26 mouse cellular contexts compared by ENCODE assay signal in genomic region chr10:18892102-18892501, GRCm38 (mm10). TPM values are rescaled to one million over a fixed set of nuclear protein-coding genes. Genes with fewer than 3 reads are reported as not detected.
DNase-seq lines count a peak whose midpoint lies in the region; ATAC-seq and TF ChIP-seq lines count a peak whose summit lies in the region.
"Had no signal": no experiment of that assay in that cellular context is flagged by ENCODE, and none has a peak within 500 bp of the region (broad histone marks: within the 10 kb centered on the region; RNA-seq: fewer than 3 reads in every experiment).

No protein-coding gene starts in this region.

- DNase-seq in 416B (ENCODE audit: low read depth) = peak; percentile 88
- peak; percentile 53 for DNase-seq in MEL (ENCODE audit: low read depth, low spot score)
- DNase-seq in hindbrain, embryonic 10.5 days (ENCODE audit: low spot score) = no peak
- DNase-seq in embryonic facial prominence, embryonic 10.5 days (ENCODE audit: low spot score) = no peak
- DNase-seq: adrenal gland, adult 8-10 months; adrenal gland, postnatal 14 days; adrenal gland, postnatal 36 days; B cell, adult 2 months; cerebellum, adult 11 months; cerebellum, adult 18-20 months; cerebellum, adult 8-10 months; cerebellum, adult 9-11 months; cerebellum, postnatal 14 days; cerebellum, postnatal 36 days; forebrain, postnatal 0 days had no signal

- H3K36me3 ChIP-seq in MEL (ENCODE audit: control insufficient read depth in 1 of 2, insufficient read depth in 2 of 2, low read length in 2 of 2) = peaks cover 0 to 26% of the 10 kb centered on the region in 2 experiments; a peak in 2 of 4 replicates
- no peaks in the 10 kb centered on the region for H3K36me3 ChIP-seq in hindbrain, embryonic 10.5 days
- H3K36me3 ChIP-seq in embryonic facial prominence, embryonic 10.5 days (replicated peaks) = no peaks in the 10 kb centered on the region
- H3K36me3 ChIP-seq: embryonic facial prominence, embryonic 13.5 days; embryonic facial prominence, embryonic 15.5 days; forebrain, embryonic 10.5 days; forebrain, embryonic 12.5 days had no signal

- H3K27me3 ChIP-seq in MEL (ENCODE audit: control insufficient read depth in 1 of 2, insufficient read depth in 2 of 2, low read length in 2 of 2) = peaks cover 0 to 1% of the 10 kb centered on the region in 2 experiments; a peak in 1 of 4 replicates
- no peaks in the 10 kb centered on the region for H3K27me3 ChIP-seq in hindbrain, embryonic 10.5 days (ENCODE audit: insufficient read depth, poor library complexity, severe bottlenecking)
- H3K27me3 ChIP-seq in embryonic facial prominence, embryonic 10.5 days (replicated peaks; ENCODE audit: low read depth, poor library complexity, severe bottlenecking) = no peaks in the 10 kb centered on the region
- H3K27me3 ChIP-seq: embryonic facial prominence, embryonic 13.5 days; embryonic facial prominence, embryonic 15.5 days; forebrain, embryonic 12.5 days; Patski had no signal

- peak; percentile 26; the same call in 1 of the 2 replicates for ATAC-seq in granulocyte monocyte progenitor cell, adult 5-6 weeks (replicated peaks; ENCODE audit: poor library complexity, severe bottlenecking)
- ATAC-seq in megakaryocyte progenitor cell, adult 5-6 weeks (replicated peaks; ENCODE audit: poor library complexity) = 0 out of 2 replicates have a peak, but pooled peaks have one; percentile 24
- no peak for ATAC-seq in CD4-positive, CD25-positive, alpha-beta regulatory T cell, adult 4 months
- ATAC-seq: activated CD4-positive, CD25-positive, alpha-beta regulatory T cell, adult 4 months; forebrain, embryonic 14.5 days; forebrain, postnatal 0 days; Patski had no signal

- TF ChIP-seq CTCF in MEL (IDR thresholded peaks at IDR 0.05 in 2 of 3, conservative IDR thresholded peaks at IDR 0.05 in 1 of 3; ENCODE audit: control insufficient read depth in 1 of 3, insufficient read depth in 1 of 3, low read depth in 2 of 3, low read length in 3 of 3, poor library complexity in 1 of 3, severe bottlenecking in 1 of 3) = no peak

- no peak for TF ChIP-seq RAD21 in MEL (IDR thresholded peaks at IDR 0.05; ENCODE audit: low read depth, low read length)

- WGBS in hindbrain, embryonic 10.5 days = 74% methylated on average over 1 of the region's 1 CpGs
- 82% methylated on average over 1 of the region's 1 CpGs for WGBS in embryonic facial prominence, embryonic 10.5 days

- H3K9ac ChIP-seq in MEL (ENCODE audit: control insufficient read depth, low read depth, low read length, poor library complexity, severe bottlenecking) = no peak overlapping the region
- H3K9ac ChIP-seq: embryonic facial prominence, embryonic 13.5 days; embryonic facial prominence, embryonic 15.5 days; forebrain, embryonic 12.5 days; forebrain, postnatal 0 days had no signal

- TF ChIP-seq POLR2A in MEL (IDR thresholded peaks at IDR 0.05; ENCODE audit: control insufficient read depth in 1 of 2, insufficient read depth in 1 of 2, low read depth in 1 of 2, low read length in 2 of 2, poor library complexity in 1 of 2) = no peak

- H3K79me2 ChIP-seq in MEL (ENCODE audit: control insufficient read depth, insufficient read depth, low read length, poor library complexity) = no peaks in the 10 kb centered on the region

- H3K4me3 ChIP-seq in MEL (ENCODE audit: control insufficient read depth in 1 of 2, insufficient read depth in 1 of 2, low read depth in 2 of 2, low read length in 2 of 2) = no peak overlapping the region
- no peak overlapping the region for H3K4me3 ChIP-seq in hindbrain, embryonic 10.5 days
- H3K4me3 ChIP-seq in embryonic facial prominence, embryonic 10.5 days = no peak overlapping the region
- H3K4me3 ChIP-seq: embryonic facial prominence, embryonic 13.5 days; embryonic facial prominence, embryonic 15.5 days; erythroblast, embryonic 14.5 days; forebrain, embryonic 10.5 days; forebrain, embryonic 12.5 days had no signal

- peak overlapping the region; percentile 39; the same call in 1 of the 2 replicates for H3K27ac ChIP-seq in MEL (ENCODE audit: control insufficient read depth, low read depth, low read length)
- H3K27ac ChIP-seq in hindbrain, embryonic 10.5 days = no peak overlapping the region
- no peak overlapping the region for H3K27ac ChIP-seq in embryonic facial prominence, embryonic 10.5 days (replicated peaks)
- H3K27ac ChIP-seq: embryonic facial prominence, embryonic 13.5 days; embryonic facial prominence, embryonic 15.5 days; forebrain, embryonic 10.5 days; forebrain, embryonic 12.5 days had no signal

- no peaks in the 10 kb centered on the region for H3K9me3 ChIP-seq in MEL (replicated peaks; ENCODE audit: insufficient read depth, low read length)
- H3K9me3 ChIP-seq in hindbrain, embryonic 10.5 days = no peaks in the 10 kb centered on the region
- H3K9me3 ChIP-seq in embryonic facial prominence, embryonic 10.5 days = no peaks in the 10 kb centered on the region
- H3K9me3 ChIP-seq: embryonic facial prominence, embryonic 13.5 days; embryonic facial prominence, embryonic 15.5 days; forebrain, embryonic 10.5 days; forebrain, embryonic 12.5 days had no signal

- H3K4me1 ChIP-seq in MEL (ENCODE audit: control insufficient read depth in 1 of 2, insufficient read depth in 2 of 2, low read length in 2 of 2) = peaks cover 12 to 16% of the 10 kb centered on the region in 2 experiments
- no peaks in the 10 kb centered on the region; the same call in 1 of the 2 replicates for H3K4me1 ChIP-seq in hindbrain, embryonic 10.5 days (replicated peaks)
- H3K4me1 ChIP-seq in embryonic facial prominence, embryonic 10.5 days = no peaks in the 10 kb centered on the region
- H3K4me1 ChIP-seq: embryonic facial prominence, embryonic 13.5 days; forebrain, embryonic 10.5 days; forebrain, embryonic 12.5 days had no signal

- TF ChIP-seq EP300 in MEL (IDR thresholded peaks at IDR 0.05; ENCODE audit: low read depth in 1 of 2, low read length in 2 of 2) = peak; percentile 57 to 60

TF ChIP-seq in MEL, 35 proteins besides CTCF, POLR2A, EP300 and RAD21:
- TF ChIP-seq ETS1 (IDR thresholded peaks at IDR 0.05; ENCODE audit: low read depth, low read length) (0 out of 2 replicates have a peak, but pooled peaks have one; percentile 19), GATA1 (IDR thresholded peaks at IDR 0.05; ENCODE audit: low read depth, low read length) (peak; percentile 43), HCFC1 (IDR thresholded peaks at IDR 0.05; ENCODE audit: low read depth, low read length) (no peak), ZNF384 (IDR thresholded peaks at IDR 0.05; ENCODE audit: low read depth, low read length) (no peak), USF1 (IDR thresholded peaks at IDR 0.05; ENCODE audit: low read depth, low read length) (no peak), MEF2A (IDR thresholded peaks at IDR 0.05; ENCODE audit: extremely low read depth, insufficient replicate concordance, low read depth, low read length, poor library complexity, severe bottlenecking) (peak; percentile 72; the same call in 1 of the 2 replicates), ZMIZ1 (IDR thresholded peaks at IDR 0.05; ENCODE audit: low read depth, low read length) (no peak)

RNA-seq across cellular contexts. Expression of gene Perp, which starts 47.3 kb away (rescaled TPM):
- total RNA-seq in MEL (2012; rRNA removed) = not detected in 2 replicates
- not detected for polyA plus RNA-seq in MEL (2012; ENCODE audit: insufficient read depth in 1 of 2, insufficient read length in 2 of 2, low read depth in 1 of 2, low replicate concordance in 2 of 2, missing spikeins in 1 of 2)
- 0.88 and 2.6 TPM in 2 replicates for total RNA-seq in granulocyte monocyte progenitor cell, adult 5-6 weeks (2014; fragmentation: Nextera tagmentation)
- 2.0 and 2.7 TPM in 2 replicates for total RNA-seq in granulocyte monocyte progenitor cell, adult 5-6 weeks (2017)
- total RNA-seq in megakaryocyte progenitor cell, adult 5-6 weeks (2015) = 0.42 and 1.1 TPM in 2 replicates
- total RNA-seq in megakaryocyte progenitor cell, adult 5-6 weeks (2017) = 1.3 and 1.4 TPM in 2 replicates
- 15.7 and 18.2 TPM in 2 replicates for polyA plus RNA-seq in hindbrain, embryonic 10.5 days (2016; fragmentation: Nextera tagmentation; extraction: Ambion mirVana)
- polyA plus RNA-seq in embryonic facial prominence, embryonic 10.5 days (2016; fragmentation: Nextera tagmentation; extraction: Ambion mirVana) = 33.4 and 34.9 TPM in 2 replicates
- under 1 TPM; 0.65 to 0.84 TPM for polyA plus RNA-seq in CD4-positive, CD25-positive, alpha-beta regulatory T cell, adult 4 months (2017; shearing (Covaris generic))
- polyA plus RNA-seq: erythroblast, embryonic 14.5 days had no signal

Comparison
In these comparisons a context has a peak if more than half of its experiments do, and no peak if none do; other contexts are left out.
1. DNase-seq: peak in 416B (single experiment) and MEL (single experiment); none in hindbrain, embryonic 10.5 days (single experiment) and embryonic facial prominence, embryonic 10.5 days (single experiment).